Mouse (Mus musculus) midbrain, embryonic 10.5 days (tissue): ENCODE measurements around the gene Adk. TPM values are rescaled to one million over a fixed set of nuclear protein-coding genes. Genes with fewer than 3 reads are reported as not detected.
"Not testable (repeated sequence)": the region's sequence is repeated elsewhere in the genome, so short reads cannot be mapped to it uniquely, and the experiment has no call there.

ENCODE experiments used
- DNase-seq: peaks from one replicate; pipeline ENCODE4 v3.0.0-alpha.2; 2017; ENCODE audit warnings: low spot score
- H3K27ac ChIP-seq: fragments of 300-500 bp; sonication (generic); replicated peaks from 2 replicates; pipeline ENCODE4 v1.5.1; 2016; ENCODE audit warnings: mild to moderate bottlenecking
- H3K27me3 ChIP-seq: fragments of 300-500 bp; sonication (generic); 2 replicates; pipeline ENCODE4 v1.6.1; 2016; ENCODE audit warnings: low read depth, mild to moderate bottlenecking; ENCODE audit not compliant: poor library complexity, severe bottlenecking
- H3K36me3 ChIP-seq: fragments of 300-500 bp; sonication (generic); 2 replicates; pipeline ENCODE4 v1.6.1; 2016; ENCODE audit warnings: mild to moderate bottlenecking, moderate library complexity
- H3K4me1 ChIP-seq: fragments of 300-500 bp; sonication (generic); 2 replicates; pipeline ENCODE4 v1.6.1; 2016
- H3K4me3 ChIP-seq: fragments of 300-500 bp; sonication (generic); 2 replicates; pipeline ENCODE4 v1.5.1; 2016; ENCODE audit warnings: mild to moderate bottlenecking, moderate library complexity
- H3K9me3 ChIP-seq: fragments of 300-500 bp; sonication (generic); replicated peaks from 2 replicates; pipeline ENCODE4 v1.6.1; 2016; ENCODE audit warnings: mild to moderate bottlenecking
- WGBS: fragments of 180-500 bp; shearing (Covaris S2); methylation state at CpG from one replicate; pipeline ENCODE4 v1.1.7; 2016; 5-methylcytosine and 5-hydroxymethylcytosine counted together
- polyA plus RNA-seq: library from polyadenylated mRNA; unstranded; fragments of >200 nt; fragmentation: Nextera tagmentation; extraction: Ambion mirVana; gene quantifications from 2 replicates; pipeline ENCODE4 v1.2.1, GENCODE M21; 2016

Adk gene
- polyA plus RNA-seq, 1 experiment from 2014 or later = 153 TPM

DNA sequence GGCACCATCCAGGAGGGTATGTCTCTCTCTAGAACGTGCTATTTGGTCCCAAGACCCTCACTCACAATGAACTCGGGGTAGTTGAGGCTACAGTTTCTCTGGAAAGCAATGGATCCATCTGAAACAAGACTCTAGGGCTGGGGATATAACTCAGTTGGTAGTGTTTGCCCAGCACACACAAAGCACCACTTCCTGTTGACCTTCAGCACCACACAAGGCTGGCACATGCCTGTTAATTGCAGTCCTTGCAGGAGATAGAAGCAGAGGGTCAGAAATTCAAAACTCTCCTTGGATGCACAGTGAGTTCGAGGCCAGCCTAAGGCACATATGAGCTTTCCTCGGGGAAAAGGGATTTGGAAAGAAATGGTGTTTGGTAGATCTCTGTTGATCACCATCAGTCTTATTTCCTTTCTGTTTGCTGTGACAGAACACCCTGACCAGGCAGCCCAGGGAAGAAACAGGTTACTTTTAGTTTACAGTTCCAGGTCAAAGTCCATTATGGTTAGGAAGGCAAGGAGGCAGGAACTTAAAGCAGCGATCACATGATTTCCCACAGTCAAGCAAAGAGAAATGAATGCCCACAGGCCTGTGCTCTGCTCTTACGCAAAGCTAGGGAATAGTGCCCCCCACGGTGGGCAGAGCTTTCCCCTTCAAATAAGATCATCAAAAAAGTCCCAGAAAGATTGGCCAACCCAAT, 403.4 kb downstream of the Adk start:
- Histone ChIP-seq H3K9me3 (no peaks in the 10 kb centered on the region), H3K27ac (no peak overlapping the region), H3K27me3 (no peaks in the 10 kb centered on the region), H3K4me3 (no peak overlapping the region), H3K36me3 (no peaks in the 10 kb centered on the region), H3K4me1 (no peaks in the 10 kb centered on the region)
- WGBS = 89% methylated on average over 7 of the region's 7 CpGs
- no peak for DNase-seq

- Histone ChIP-seq H3K36me3 (no peaks in the 10 kb centered on the region), H3K27ac (no peak overlapping the region; the same call in 1 of the 2 replicates), H3K9me3 (no peaks in the 10 kb centered on the region), H3K27me3 (no peaks in the 10 kb centered on the region), H3K4me3 (no peak overlapping the region), H3K4me1 (no peaks in the 10 kb centered on the region)
- no peak for DNase-seq
Observed at GRCm38 (mm10) chr14:21456526-21456925, 404.2 kb downstream of the Adk start.

DNA sequence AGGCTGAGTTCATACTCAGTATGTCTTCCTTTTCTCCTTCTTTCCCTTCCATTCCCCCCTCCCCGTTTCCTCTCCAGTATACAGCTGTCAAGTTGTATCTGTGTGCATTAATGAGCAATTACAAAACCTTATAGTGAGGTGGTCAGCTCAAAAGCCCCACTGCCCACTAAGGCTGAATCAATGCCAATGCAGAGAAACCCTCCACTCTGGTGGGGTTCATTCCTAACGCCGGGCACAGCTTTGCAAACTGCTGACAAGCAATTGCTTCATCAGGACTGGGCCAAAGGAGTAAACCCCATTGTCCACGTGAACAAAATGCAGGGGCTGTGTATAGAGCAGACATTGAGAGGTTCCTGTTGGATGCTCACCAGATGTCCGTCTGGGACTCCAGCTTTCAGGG, 405.5 kb downstream of the Adk start:
- Histone ChIP-seq H3K36me3 (no peaks in the 10 kb centered on the region), H3K4me1 (no peaks in the 10 kb centered on the region), H3K9me3 (no peaks in the 10 kb centered on the region), H3K27me3 (no peaks in the 10 kb centered on the region), H3K4me3 (no peak overlapping the region), H3K27ac (no peak overlapping the region)
- no peak for DNase-seq
- WGBS = 80% methylated on average over 5 of the region's 5 CpGs

GRCm38 (mm10) chr14:21458696-21459095, 406.3 kb downstream of the Adk start:
- no peaks in the 10 kb centered on the region for H3K9me3 ChIP-seq
- H3K27me3 ChIP-seq = no peaks in the 10 kb centered on the region
- WGBS = 83% methylated on average over 7 of the region's 7 CpGs
- H3K27ac ChIP-seq = no peak overlapping the region
- no peak overlapping the region for H3K4me3 ChIP-seq
- no peaks in the 10 kb centered on the region for H3K36me3 ChIP-seq
- no peaks in the 10 kb centered on the region for H3K4me1 ChIP-seq
- no peak for DNase-seq

GRCm38 (mm10) chr14:21459163-21459562, 406.8 kb downstream of the Adk start:
- 91% methylated on average over 4 of the region's 4 CpGs for WGBS
- Histone ChIP-seq H3K4me1 (no peaks in the 10 kb centered on the region), H3K27ac (no peak overlapping the region), H3K27me3 (no peaks in the 10 kb centered on the region), H3K9me3 (no peaks in the 10 kb centered on the region), H3K4me3 (no peak overlapping the region), H3K36me3 (no peaks in the 10 kb centered on the region)
- DNase-seq = no peak

DNA sequence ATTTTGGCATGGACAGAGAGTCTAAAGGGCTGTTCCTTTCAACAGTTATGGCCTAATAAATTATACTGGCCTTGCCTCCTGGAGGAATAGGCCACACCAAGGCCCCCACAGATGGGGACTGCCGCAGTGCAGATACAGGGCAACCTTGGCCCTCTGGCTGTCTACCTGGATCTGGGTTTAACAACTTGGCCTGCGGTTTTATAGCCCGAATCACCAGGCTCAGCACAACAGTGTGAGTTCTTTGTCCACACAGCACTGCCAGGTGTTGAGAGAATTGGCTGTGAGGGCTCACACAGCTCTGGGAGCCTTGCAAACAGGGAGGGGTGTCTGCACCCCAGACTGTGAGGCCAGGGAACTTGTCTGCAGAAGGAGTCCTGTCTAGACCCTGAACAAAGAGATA, 410.0 kb downstream of the Adk start:
- no peak for DNase-seq
- H3K36me3 ChIP-seq = no peaks in the 10 kb centered on the region
- 97% methylated on average over 3 of the region's 3 CpGs for WGBS

DNA sequence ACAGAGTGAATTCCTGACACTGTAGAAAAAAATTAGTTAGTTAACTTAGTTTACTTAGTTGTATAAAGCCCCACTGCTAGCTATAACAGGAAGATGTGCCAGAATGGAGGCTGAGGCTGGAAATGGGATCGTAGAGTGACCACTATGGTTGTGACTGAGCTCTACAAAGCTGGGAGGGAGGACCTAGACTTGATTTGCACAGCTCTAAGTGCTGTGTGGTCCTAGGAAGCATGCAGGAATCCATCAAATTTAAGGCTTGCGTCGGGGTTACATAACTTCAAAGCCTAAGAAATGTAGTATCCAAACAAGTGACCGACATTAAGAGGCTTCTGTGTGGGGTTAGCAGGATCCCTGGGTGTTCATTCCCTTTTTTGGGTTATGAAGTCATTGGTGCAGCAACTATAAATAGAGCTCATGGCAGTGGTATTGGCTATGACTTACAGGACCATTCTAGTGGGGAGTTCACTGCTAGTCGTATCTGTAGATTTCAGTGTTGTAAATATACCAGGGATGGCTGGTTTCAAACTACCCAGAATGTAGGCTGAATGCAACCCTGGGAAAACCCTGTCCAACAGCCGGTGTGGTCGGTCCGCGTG, 410.8 kb downstream of the Adk start:
- no peaks in the 10 kb centered on the region for H3K9me3 ChIP-seq
- H3K4me3 ChIP-seq = no peak overlapping the region
- H3K36me3 ChIP-seq = no peaks in the 10 kb centered on the region
- H3K4me1 ChIP-seq = no peaks in the 10 kb centered on the region
- 94% methylated on average over 9 of the region's 9 CpGs for WGBS
- no peak for DNase-seq
- no peaks in the 10 kb centered on the region for H3K27me3 ChIP-seq
- no peak overlapping the region for H3K27ac ChIP-seq

More for the DNA sequence above, 410.0 kb downstream of the Adk start:
- Histone ChIP-seq H3K9me3 (no peaks in the 10 kb centered on the region), H3K4me3 (no peak overlapping the region), H3K27ac (no peak overlapping the region), H3K4me1 (no peaks in the 10 kb centered on the region), H3K27me3 (no peaks in the 10 kb centered on the region)

GRCm38 (mm10) chr14:21470386-21470785, 418.0 kb downstream of the Adk start:
- no peaks in the 10 kb centered on the region for H3K9me3 ChIP-seq
- WGBS = 85% methylated on average over 5 of the region's 5 CpGs
- H3K4me3 ChIP-seq = no peak overlapping the region
- no peaks in the 10 kb centered on the region for H3K27me3 ChIP-seq
- no peaks in the 10 kb centered on the region for H3K36me3 ChIP-seq
- no peak overlapping the region for H3K27ac ChIP-seq
- no peak for DNase-seq
- H3K4me1 ChIP-seq = no peaks in the 10 kb centered on the region

GRCm38 (mm10) chr14:21471975-21472374, 419.6 kb downstream of the Adk start:
- H3K27ac ChIP-seq = no peak overlapping the region
- no peaks in the 10 kb centered on the region for H3K27me3 ChIP-seq
- no peaks in the 10 kb centered on the region for H3K36me3 ChIP-seq
- 95% methylated on average over 2 of the region's 2 CpGs for WGBS
- no peak overlapping the region for H3K4me3 ChIP-seq
- no peaks in the 10 kb centered on the region for H3K4me1 ChIP-seq
- no peaks in the 10 kb centered on the region for H3K9me3 ChIP-seq
- DNase-seq = no peak

- DNase-seq = not testable (repeated sequence)
- 83% methylated on average over 4 of the region's 4 CpGs for WGBS
Observed at GRCm38 (mm10) chr14:21474593-21475132, 422.3 kb downstream of the Adk start.

GRCm38 (mm10) chr14:21477181-21477580, 424.8 kb downstream of the Adk start:
- H3K9me3 ChIP-seq = no peaks in the 10 kb centered on the region
- no peaks in the 10 kb centered on the region for H3K27me3 ChIP-seq
- DNase-seq = no peak
- no peak overlapping the region for H3K27ac ChIP-seq
- WGBS = 88% methylated on average over 2 of the region's 2 CpGs
- H3K4me3 ChIP-seq = no peak overlapping the region
- H3K36me3 ChIP-seq = no peaks in the 10 kb centered on the region
- no peaks in the 10 kb centered on the region for H3K4me1 ChIP-seq

More at GRCm38 (mm10) chr14:21474593-21475132, 422.3 kb downstream of the Adk start:
- not testable (repeated sequence) for H3K27me3 ChIP-seq, H3K9me3 ChIP-seq, H3K4me1 ChIP-seq, H3K27ac ChIP-seq, H3K36me3 ChIP-seq, H3K4me3 ChIP-seq

GRCm38 (mm10) chr14:21479566-21479965, 427.2 kb downstream of the Adk start:
- no peaks in the 10 kb centered on the region for H3K9me3 ChIP-seq
- H3K27me3 ChIP-seq = no peaks in the 10 kb centered on the region
- H3K4me1 ChIP-seq = no peaks in the 10 kb centered on the region
- WGBS = 95% methylated on average over 8 of the region's 8 CpGs
- no peaks in the 10 kb centered on the region for H3K36me3 ChIP-seq
- no peak overlapping the region for H3K4me3 ChIP-seq
- no peak overlapping the region for H3K27ac ChIP-seq
- no peak for DNase-seq

GRCm38 (mm10) chr14:21480191-21480590, 427.8 kb downstream of the Adk start:
- 92% methylated on average over 5 of the region's 5 CpGs for WGBS
- H3K27me3 ChIP-seq = no peaks in the 10 kb centered on the region
- no peaks in the 10 kb centered on the region for H3K4me1 ChIP-seq
- no peak for DNase-seq
- no peak overlapping the region for H3K27ac ChIP-seq
- H3K36me3 ChIP-seq = no peaks in the 10 kb centered on the region
- H3K9me3 ChIP-seq = no peaks in the 10 kb centered on the region
- H3K4me3 ChIP-seq = no peak overlapping the region
